Comparison of ENCODE assay signal across 8 mouse cellular contexts in the genomic region with DNA sequence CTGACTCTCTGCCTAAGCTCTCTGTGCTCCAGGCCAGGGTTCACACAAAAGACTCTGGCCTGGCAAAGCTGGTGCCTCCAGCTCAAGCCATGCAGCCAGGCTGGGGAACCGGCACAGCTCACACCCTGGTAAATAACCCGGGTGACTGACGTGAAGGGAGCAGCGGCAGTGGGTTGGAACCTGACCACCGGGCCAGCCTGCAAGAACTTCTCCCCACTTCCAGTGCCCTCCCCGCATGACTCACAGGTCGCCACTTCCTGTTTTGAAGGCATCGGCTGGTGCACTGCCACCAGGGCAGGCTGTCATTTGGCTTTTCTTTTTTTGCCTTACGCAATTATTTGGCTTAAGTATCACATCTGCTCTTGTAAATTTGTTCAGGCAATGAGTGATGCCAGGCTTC.
A peak's percentile ranks its signal among the peaks of the same experiment; 100 is the strongest.
DNase-seq lines count a peak whose midpoint lies in the region; ATAC-seq and TF ChIP-seq lines count a peak whose summit lies in the region.

No protein-coding gene starts in this region.

- no peak overlapping the region for H3K4me2 ChIP-seq in hindbrain, embryonic 16.5 days (ENCODE audit: low read length)

- H3K27ac ChIP-seq in MEL (ENCODE audit: control insufficient read depth, low read depth, low read length) (peak overlapping the region; percentile 18; the same call in 1 of the 2 replicates), macrophage (peak overlapping the region; percentile 92)
- peak overlapping the region; percentile 70 for H3K27ac ChIP-seq in embryonic fibroblast, embryonic 13.5 days (ENCODE audit: insufficient read depth, low read length)
- peak overlapping the region; percentile 79 for H3K27ac ChIP-seq in testis, adult 2 months (ENCODE audit: control insufficient read depth, insufficient read depth, low read depth, low read length)
- H3K27ac ChIP-seq in hindbrain, embryonic 16.5 days (ENCODE audit: low read depth, low read length) = no peak overlapping the region

- TF ChIP-seq POLR2A in MEL (IDR thresholded peaks at IDR 0.05; ENCODE audit: control insufficient read depth in 1 of 2, insufficient read depth in 1 of 2, low read depth in 1 of 2, low read length in 2 of 2, poor library complexity in 1 of 2) = no peak
- TF ChIP-seq POLR2A in embryonic fibroblast, embryonic 13.5 days (IDR thresholded peaks at IDR 0.05; ENCODE audit: low read depth, low read length) = no peak
- TF ChIP-seq POLR2A in testis, adult 2 months (IDR thresholded peaks at IDR 0.05; ENCODE audit: control insufficient read depth, low read depth, low read length) = no peak

- 1% methylated on average over 9 of the region's 9 CpGs for WGBS in macrophage (ENCODE audit: missing documents)
- 66% methylated on average over 9 of the region's 9 CpGs for WGBS in hindbrain, embryonic 16.5 days

- H3K4me3 ChIP-seq in MEL (ENCODE audit: control insufficient read depth in 1 of 2, insufficient read depth in 1 of 2, low read depth in 2 of 2, low read length in 2 of 2) (no peak overlapping the region), macrophage (ENCODE audit: inconsistent target) (no peak overlapping the region)
- H3K4me3 ChIP-seq in embryonic fibroblast, embryonic 13.5 days (ENCODE audit: insufficient read depth, low read length) = no peak overlapping the region
- no peak overlapping the region for H3K4me3 ChIP-seq in testis, adult 2 months (ENCODE audit: control insufficient read depth, low read depth, low read length)
- no peak overlapping the region for H3K4me3 ChIP-seq in hindbrain, embryonic 16.5 days (ENCODE audit: low read length)

- H3K79me2 ChIP-seq in MEL (ENCODE audit: control insufficient read depth, insufficient read depth, low read length, poor library complexity) (no peaks in the 10 kb centered on the region), macrophage (ENCODE audit: inconsistent target) (no peaks in the 10 kb centered on the region)

- TF ChIP-seq RAD21 in MEL (IDR thresholded peaks at IDR 0.05; ENCODE audit: low read depth, low read length) = no peak

- H3K9me3 ChIP-seq in MEL (replicated peaks; ENCODE audit: insufficient read depth, low read length) = no peaks in the 10 kb centered on the region
- H3K9me3 ChIP-seq in hindbrain, embryonic 16.5 days (ENCODE audit: control insufficient read depth, low read length) = no peaks in the 10 kb centered on the region

- no peak overlapping the region for H3K9ac ChIP-seq in MEL (ENCODE audit: control insufficient read depth, low read depth, low read length, poor library complexity, severe bottlenecking)
- H3K9ac ChIP-seq in hindbrain, embryonic 16.5 days (ENCODE audit: low read depth, low read length) = no peak overlapping the region

- no peak for ATAC-seq in hindbrain, embryonic 16.5 days

- intact Hi-C loops in heart, postnatal 25 days (cut with DNase I) = no loop called here

- peaks cover 3 to 11% of the 10 kb centered on the region in 2 experiments for H3K4me1 ChIP-seq in MEL (ENCODE audit: control insufficient read depth in 1 of 2, insufficient read depth in 2 of 2, low read length in 2 of 2)
- H3K4me1 ChIP-seq in embryonic fibroblast, embryonic 13.5 days (ENCODE audit: control insufficient read depth, insufficient read depth, low read length) = peaks cover 8% of the 10 kb centered on the region; the same call in 1 of the 2 replicates
- H3K4me1 ChIP-seq in testis, adult 2 months (ENCODE audit: control insufficient read depth, insufficient read depth, low read length) = peaks cover 3% of the 10 kb centered on the region; the same call in 1 of the 2 replicates
- peaks cover 5% of the 10 kb centered on the region for H3K4me1 ChIP-seq in hindbrain, embryonic 16.5 days (ENCODE audit: control insufficient read depth, insufficient read depth, low read depth, low read length)

- H3K36me3 ChIP-seq in MEL (ENCODE audit: control insufficient read depth in 1 of 2, insufficient read depth in 2 of 2, low read length in 2 of 2) (peaks cover 8 to 19% of the 10 kb centered on the region in 2 experiments), macrophage (ENCODE audit: inconsistent target) (no peaks in the 10 kb centered on the region)
- H3K36me3 ChIP-seq in testis, adult 2 months (ENCODE audit: control insufficient read depth, insufficient read depth, low read length) = no peaks in the 10 kb centered on the region
- no peaks in the 10 kb centered on the region for H3K36me3 ChIP-seq in hindbrain, embryonic 16.5 days (ENCODE audit: control insufficient read depth, insufficient read depth, low read length)

- TF ChIP-seq EP300 in MEL (IDR thresholded peaks at IDR 0.05; ENCODE audit: low read depth in 1 of 2, low read length in 2 of 2) = peak in 1 of 2 experiments; percentile 13; a peak in 1 of 4 replicates

- no peaks in the 10 kb centered on the region for H3K27me3 ChIP-seq in MEL (ENCODE audit: control insufficient read depth in 1 of 2, insufficient read depth in 2 of 2, low read length in 2 of 2)
- no peaks in the 10 kb centered on the region for H3K27me3 ChIP-seq in testis, adult 2 months (ENCODE audit: control insufficient read depth, insufficient read depth, low read length)
- H3K27me3 ChIP-seq in hindbrain, embryonic 16.5 days (replicated peaks; ENCODE audit: control insufficient read depth, insufficient read depth, low read length) = no peaks in the 10 kb centered on the region

- no peak for TF ChIP-seq CTCF in MEL (IDR thresholded peaks at IDR 0.05 in 2 of 3, conservative IDR thresholded peaks at IDR 0.05 in 1 of 3; ENCODE audit: control insufficient read depth in 1 of 3, insufficient read depth in 1 of 3, low read depth in 2 of 3, low read length in 3 of 3, poor library complexity in 1 of 3, severe bottlenecking in 1 of 3)
- TF ChIP-seq CTCF in embryonic fibroblast, embryonic 13.5 days (IDR thresholded peaks at IDR 0.05; ENCODE audit: borderline replicate concordance, insufficient read depth, low read length) = no peak
- TF ChIP-seq CTCF in testis, adult 2 months (IDR thresholded peaks at IDR 0.05; ENCODE audit: control insufficient read depth, insufficient read depth, insufficient replicate concordance, low read depth, low read length) = no peak

- peak; percentile 93 for DNase-seq in 3134 (ENCODE audit: extremely low read depth, insufficient read length, low spot score)
- DNase-seq in MEL (ENCODE audit: low read depth, low spot score) = peak; percentile 71
- DNase-seq in heart, postnatal 25 days (ENCODE audit: low spot score) = peak; percentile 78
- DNase-seq in layer of hippocampus, adult 9-11 months = peak; percentile 88

TF ChIP-seq in MEL, 35 proteins besides CTCF, POLR2A, EP300 and RAD21:
- TF ChIP-seq RCOR1 (IDR thresholded peaks at IDR 0.05; ENCODE audit: low read depth, low read length) (no peak), SMC3 (IDR thresholded peaks at IDR 0.05; ENCODE audit: low read depth, low read length) (peak; percentile 15; the same call in 1 of the 2 replicates), BHLHE40 (IDR thresholded peaks at IDR 0.05; ENCODE audit: borderline replicate concordance, low read depth, low read length) (no peak), MYB (IDR thresholded peaks at IDR 0.05; ENCODE audit: low read depth, low read length) (no peak), E2F4 (IDR thresholded peaks at IDR 0.05; ENCODE audit: borderline replicate concordance, low read depth, low read length) (no peak), TBP (IDR thresholded peaks at IDR 0.05; ENCODE audit: low read depth, low read length) (no peak), MAX (IDR thresholded peaks at IDR 0.05; ENCODE audit: low read length) (no peak), POLR2AphosphoS5 (IDR thresholded peaks at IDR 0.05; ENCODE audit: borderline replicate concordance, low read depth, low read length) (no peak), JUND (IDR thresholded peaks at IDR 0.05; ENCODE audit: low read depth, low read length) (peak; percentile 17; the same call in 1 of the 2 replicates)
